Mouse (Mus musculus): Measurements from ENCODE around the gene Tmem14c.
"Not testable (repeated sequence)": the region's sequence is repeated elsewhere in the genome, so short reads cannot be mapped to it uniquely, and the experiment has no call there.

Tmem14c gene
- long read RNA-seq, experiment 1, transcript Tmem14c-201 (6 exons, 914 nt) = major isoform, 61 of 82 reads
- long read RNA-seq, experiment 1, partial matches to known transcripts = 0 of 82 reads
- long read RNA-seq, experiment 1, other reads (novel, unspliced or antisense) = 21 of 82 reads
- long read RNA-seq, experiment 2, transcript Tmem14c-201 (6 exons, 914 nt) = major isoform, 58 of 74 reads
- long read RNA-seq, experiment 2, partial matches to known transcripts = 1 of 74 reads
- long read RNA-seq, experiment 2, other reads (novel, unspliced or antisense) = 15 of 74 reads

- intact Hi-C loops (cut with DNase I) = loop anchor here (10.0 kb wide), 1 partner anchor 229 kb away; the partner anchor contains the start of gene Smim13
Measured at GRCm38 (mm10) chr13:41015829-41016634, at the start of gene Tmem14c. TSS of gene Tmem14c (plus strand) at chr13:41016292.

DNA sequence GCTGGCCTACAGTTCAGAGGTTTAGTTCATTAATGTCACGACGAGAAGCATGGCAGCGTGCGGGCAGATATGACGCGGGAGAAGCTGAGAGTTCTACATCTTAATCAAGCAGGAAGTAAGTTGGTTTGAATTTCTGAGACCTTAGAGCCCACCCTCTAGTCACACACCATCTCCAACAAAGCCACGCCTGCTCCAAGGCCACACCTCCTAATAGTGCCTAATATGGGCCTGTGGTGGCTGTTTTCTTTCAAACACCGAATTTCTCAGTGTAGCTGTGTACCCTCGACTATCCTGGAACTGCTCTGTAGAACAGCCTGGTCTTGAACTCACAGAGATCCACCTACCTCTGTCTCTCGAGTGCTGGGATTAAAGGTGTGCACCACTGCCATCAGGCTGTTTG, 48.5 kb upstream of the Tmem14c start:
- intact Hi-C loops (cut with DNase I) = no loop called here

DNA sequence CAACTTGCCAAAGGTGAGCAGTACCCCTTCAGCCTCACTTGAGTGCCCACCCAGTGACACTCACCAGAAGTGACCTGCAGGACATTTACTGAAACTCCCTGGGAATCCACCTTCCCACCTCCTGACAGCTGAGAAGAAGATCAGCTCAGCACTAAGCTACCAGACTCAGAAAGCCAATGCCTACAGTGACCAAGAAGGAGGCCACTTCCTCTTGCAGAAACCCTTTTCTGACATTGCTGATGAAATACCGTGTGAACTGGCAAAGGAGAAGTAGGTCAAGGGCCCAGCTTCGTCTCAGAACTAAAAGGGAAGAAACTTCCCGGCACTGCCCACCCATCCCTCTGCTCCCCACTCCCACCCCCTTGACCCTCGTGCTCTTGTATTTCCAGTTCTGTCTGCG, 47.5 kb upstream of the Tmem14c start:
- intact Hi-C loops (cut with DNase I) = no loop called here

DNA sequence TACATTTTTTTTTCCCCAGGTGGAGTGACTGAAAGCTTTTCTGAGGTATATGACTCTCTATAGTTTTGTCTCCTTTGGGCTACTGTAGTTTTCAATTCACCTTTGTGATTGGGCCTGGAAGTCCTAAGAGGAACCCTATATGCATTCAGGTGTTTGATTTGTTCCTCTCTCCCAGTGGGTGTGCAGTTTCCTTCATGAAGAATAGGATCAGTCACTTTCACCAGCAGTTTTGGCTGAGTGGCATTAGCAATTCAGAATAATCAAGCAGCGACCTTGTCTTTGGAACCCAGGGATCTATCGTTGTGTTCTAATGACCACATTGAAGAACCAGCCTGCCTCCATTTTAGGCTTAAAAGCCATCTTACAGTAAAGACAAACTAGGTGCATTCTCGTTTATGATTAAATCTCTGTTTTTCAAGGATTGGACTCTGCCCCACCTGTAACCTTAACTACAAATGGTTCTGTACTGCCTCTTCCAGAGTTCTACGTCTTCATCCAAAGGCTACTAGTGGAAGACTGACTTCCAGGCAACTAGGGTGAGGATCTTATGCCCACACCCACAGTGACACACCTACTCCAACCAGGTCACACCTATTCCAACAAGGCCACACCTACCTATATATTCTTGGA, 46.2 kb upstream of the Tmem14c start:
- intact Hi-C loops (cut with DNase I) = no loop called here

- intact Hi-C loops (cut with DNase I) = no loop called here
Measured at GRCm38 (mm10) chr13:40971261-40971660, 44.8 kb upstream of the Tmem14c start.

DNA sequence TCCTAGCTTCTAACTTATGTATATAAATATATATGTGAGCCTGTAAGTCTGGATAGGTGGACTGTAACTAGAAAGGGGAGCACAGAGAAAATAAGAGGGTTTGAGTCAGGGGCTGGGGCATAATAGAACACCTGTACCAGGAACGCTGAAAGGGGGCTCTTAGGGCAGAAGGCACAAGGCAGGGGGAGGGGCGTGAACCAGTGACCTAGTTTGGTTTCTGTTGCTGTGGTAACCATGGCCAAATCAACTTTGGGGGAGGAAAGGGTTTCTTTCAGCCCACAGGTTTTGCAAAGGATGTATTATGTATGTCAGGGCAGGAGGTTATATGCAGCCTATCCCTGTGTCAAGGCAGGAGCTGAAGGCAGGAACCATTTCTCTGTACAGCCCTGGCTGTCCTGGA, 44.3 kb upstream of the Tmem14c start:
- intact Hi-C loops (cut with DNase I) = no loop called here

GRCm38 (mm10) chr13:40972976-40973375, 43.1 kb upstream of the Tmem14c start:
- intact Hi-C loops (cut with DNase I) = no loop called here

GRCm38 (mm10) chr13:40977609-40978008, 38.5 kb upstream of the Tmem14c start:
- intact Hi-C loops (cut with DNase I) = loop anchor here (2.0 kb wide), 2 partner anchors 133 to 193 kb away; no protein-coding TSS in a partner anchor

DNA sequence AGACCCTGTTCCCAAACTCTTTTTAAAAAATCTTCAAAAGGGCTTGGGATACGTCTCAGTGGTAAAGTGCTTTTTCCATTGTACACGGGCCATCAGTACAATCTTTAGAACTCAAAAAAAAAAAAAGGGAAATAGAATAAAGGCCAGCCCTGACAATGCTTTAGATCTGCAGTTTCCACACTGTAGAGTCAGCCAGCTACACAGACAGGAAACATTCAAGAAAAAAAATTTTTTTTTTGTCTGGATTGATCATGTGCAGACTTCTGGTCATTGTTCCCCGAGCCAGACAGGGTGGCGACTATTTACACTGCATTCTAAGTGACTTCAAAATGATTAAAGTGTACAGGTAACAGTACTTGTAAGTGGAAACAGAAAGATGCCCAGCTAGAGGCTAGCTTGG, 37.4 kb upstream of the Tmem14c start:
- intact Hi-C loops (cut with DNase I) = no loop called here

DNA sequence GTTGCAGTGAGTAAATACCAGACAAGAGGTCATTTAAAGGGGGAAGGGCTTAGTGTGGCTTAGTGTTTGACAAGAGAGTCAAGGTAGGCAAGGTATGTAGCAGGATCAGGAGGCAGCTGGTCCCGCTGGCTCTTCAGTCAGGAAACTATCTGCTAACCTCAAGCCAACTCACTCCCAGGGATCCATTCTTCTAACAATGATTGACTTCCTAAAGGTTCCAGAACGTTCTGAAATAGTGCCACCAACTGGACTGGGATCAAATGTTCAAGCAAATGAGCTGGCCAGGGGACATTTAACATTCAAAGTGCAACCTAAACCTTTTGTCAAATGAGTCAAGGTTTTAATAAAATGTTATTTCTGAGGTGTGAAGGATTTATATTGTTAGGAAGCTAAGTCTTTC, 36.8 kb upstream of the Tmem14c start:
- intact Hi-C loops (cut with DNase I) = no loop called here

DNA sequence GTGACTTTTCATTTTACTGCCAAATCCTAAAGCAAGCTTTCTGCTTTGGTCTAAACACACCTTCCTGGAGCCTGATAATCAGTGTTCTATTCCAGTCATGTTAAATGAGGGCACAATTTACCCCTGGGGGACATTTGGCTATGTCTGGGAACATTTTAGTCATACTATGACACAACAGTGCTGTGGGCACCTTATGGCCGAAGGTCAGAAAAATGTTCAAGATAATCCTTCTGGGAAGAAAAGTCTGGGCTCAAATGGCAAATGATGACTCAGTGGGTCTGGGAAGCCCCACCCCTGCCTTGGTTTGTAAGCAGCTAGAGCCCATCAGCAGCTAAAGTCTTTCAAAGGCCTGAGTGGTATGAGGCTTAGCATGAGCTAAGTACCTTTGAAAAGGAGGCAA, 33.3 kb upstream of the Tmem14c start:
- intact Hi-C loops (cut with DNase I) = no loop called here

GRCm38 (mm10) chr13:40986081-40986480, 30.0 kb upstream of the Tmem14c start:
- intact Hi-C loops (cut with DNase I) = no loop called here

- intact Hi-C loops (cut with DNase I) = not testable (repeated sequence)
Measured at GRCm38 (mm10) chr13:40987608-40988303, 28.3 kb upstream of the Tmem14c start.

DNA sequence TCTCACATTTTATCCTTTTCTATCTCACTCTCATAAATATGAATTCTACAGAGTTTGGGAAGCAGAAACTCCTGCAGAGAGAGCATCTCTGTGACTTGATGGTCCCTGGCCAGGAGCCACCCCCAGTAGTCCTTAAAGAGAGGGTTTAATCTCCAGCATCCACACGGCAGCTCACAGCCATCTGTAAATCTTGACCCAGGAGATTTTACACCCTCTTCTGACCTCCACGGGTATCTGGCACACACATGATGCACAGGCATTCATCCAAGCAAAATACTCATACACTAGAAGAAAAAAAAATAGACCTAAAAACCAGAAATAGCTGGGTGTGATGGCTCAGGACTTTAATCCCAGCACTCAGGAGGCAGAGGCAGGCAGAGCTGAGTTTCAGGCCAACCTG, 27.7 kb upstream of the Tmem14c start:
- intact Hi-C loops (cut with DNase I) = no loop called here

- intact Hi-C loops (cut with DNase I) = no loop called here
Measured at GRCm38 (mm10) chr13:40994487-40995263, 21.4 kb upstream of the Tmem14c start.

- intact Hi-C loops (cut with DNase I) = not testable (repeated sequence)
Measured at GRCm38 (mm10) chr13:40998537-40998936, 17.6 kb upstream of the Tmem14c start.

- intact Hi-C loops (cut with DNase I) = no loop called here
Measured at GRCm38 (mm10) chr13:41000140-41000925, 15.8 kb upstream of the Tmem14c start.

- intact Hi-C loops (cut with DNase I) = no loop called here
Measured at GRCm38 (mm10) chr13:41000926-41001639, 15.0 kb upstream of the Tmem14c start, which contains the start of gene Pak1ip1. TSS of gene Pak1ip1 (plus strand) at chr13:41001023.

DNA sequence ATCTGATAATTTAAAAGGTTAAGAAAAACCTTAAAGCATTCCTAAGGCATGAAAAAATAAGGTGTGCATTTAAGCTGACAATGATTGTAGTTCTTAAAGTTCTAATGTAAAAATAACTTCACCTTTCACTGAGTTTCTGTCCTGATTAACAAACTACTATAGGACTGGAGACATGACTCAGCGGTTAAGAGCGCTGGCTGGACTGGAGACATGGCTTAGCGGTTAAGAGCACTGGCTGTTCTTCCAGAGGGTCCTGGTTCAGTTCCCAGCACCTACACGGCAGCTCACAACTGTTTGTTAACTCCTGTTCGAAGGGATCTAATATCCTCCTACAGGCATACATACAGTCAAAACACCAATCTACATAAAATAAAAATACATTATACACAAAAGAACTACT, 14.1 kb upstream of the Tmem14c start:
- intact Hi-C loops (cut with DNase I) = no loop called here
